Mouse (Mus musculus): ENCODE results near the gene Epm2aip1.
A peak's percentile ranks its signal among the peaks of the same experiment; 100 is the strongest.

Gene Epm2aip1

DNA sequence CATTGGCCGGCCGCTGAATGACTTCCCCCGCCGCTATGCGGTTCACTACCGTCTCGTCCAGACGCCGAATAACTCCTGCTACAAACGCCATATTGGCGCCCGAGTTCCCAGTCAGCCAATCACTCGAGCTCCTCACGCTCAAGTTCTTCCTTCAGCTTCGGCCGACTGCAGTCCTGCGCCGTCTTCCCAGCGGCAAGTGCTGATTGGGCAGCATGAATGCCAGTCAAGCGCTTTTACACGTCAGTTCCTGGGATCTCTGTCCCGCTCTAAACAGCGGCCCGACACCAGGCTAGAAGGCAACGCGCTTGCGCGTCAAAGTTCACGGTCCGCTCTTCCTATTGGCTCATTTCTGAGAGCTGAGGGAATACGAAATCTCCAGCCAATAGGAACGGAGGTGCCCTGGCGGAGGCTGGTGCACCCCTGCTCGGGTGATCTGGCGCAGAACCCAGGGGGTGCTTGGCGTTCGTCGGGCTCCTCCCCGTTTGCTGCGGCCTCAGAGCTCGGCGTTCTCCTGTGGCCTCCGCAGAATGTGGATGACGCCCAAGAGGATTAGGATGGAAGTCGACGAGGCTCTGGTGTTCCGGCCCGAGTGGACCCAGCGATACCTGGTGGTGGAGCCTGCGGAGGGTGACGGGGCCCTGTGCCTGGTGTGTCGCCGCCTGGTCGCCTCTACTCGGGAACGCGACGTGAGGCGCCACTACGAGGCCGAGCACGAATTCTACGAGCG is at the start of gene Epm2aip1, which contains the start of gene Mlh1:
Epm2aip1 (plus strand) TSS at position 496 of the 727 bp plus-strand sequence.
Mlh1 (minus strand) TSS at position 358 of the 727 bp plus-strand sequence.
- DNase-seq: peak; percentile 99

DNA sequence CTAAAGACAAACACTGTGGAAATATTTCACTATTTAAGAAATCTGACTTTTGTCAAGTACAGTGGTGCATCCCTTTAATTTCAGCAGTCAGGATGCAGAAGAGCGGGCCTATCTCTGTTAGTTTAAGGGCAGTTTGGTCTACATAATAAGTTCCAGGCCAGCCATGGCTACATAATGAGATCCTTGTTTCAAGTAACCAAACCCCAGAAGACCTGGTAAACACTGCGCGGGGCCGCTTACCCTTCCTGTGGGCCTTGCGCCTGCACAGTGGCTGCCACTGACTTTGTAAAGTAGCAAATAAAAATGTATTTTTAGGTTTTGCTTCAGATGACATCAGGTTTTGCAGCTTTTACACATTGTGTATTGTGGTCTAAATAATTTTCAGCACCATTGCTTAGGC is 48.3 kb upstream of the Epm2aip1 start:
- DNase-seq: no peak

DNA sequence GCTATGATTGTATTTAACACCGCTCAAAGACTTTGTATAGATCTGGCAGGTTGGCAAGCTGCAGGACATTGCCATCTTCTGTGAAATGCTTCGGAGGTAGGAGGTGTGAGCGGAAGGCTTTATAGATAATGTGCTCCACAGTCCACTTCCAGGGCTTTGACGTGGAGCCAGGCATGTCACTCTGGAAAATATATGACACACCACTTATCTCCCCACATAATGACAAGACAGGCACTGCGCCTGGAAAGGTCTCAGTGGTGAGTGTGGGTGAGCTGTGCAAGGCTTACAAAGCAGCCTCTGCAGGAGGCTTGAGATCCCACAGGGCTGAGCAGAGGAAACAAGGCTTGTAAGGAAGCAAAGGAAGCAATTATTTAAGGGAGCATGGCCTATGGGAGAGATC is 43.3 kb upstream of the Epm2aip1 start:
- DNase-seq: no peak

DNA sequence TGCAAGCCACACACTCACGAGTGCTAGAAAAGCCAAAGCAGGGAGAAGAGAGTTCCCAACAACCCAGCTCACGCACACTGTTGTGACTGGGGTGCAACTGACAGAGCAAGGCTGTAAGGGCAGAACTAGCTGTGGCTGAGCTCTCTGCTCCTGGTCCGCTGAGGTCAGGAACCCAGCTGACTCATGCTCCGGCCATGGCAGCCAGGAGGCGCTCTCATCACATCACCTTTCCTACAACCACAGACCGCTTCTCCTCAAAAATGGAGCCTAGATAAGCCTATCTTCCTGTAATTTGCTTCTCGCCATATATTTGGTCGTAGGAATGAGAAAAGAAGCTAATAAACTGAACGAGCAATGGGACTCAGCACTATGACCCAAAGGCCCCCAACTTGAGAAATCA is 37.0 kb upstream of the Epm2aip1 start:
- DNase-seq: no peak

DNA sequence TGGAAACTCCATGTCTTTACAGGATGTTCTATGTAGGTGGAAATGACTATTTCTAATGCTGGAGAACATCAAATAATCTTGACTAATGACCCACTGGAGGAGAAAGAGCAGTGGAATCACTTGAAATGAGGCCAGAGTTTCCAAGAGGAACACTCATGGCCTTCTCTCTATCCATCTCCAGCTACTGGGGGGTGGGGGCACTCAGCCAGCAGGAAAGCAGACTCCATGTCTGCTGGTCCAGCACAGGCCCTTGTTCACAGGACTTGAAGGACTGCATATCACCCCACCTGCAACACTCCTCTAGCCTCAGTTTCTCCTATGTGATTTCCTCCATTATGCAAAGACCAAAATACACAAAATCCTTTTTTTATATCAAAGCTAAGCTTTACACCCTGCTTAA is 34.0 kb upstream of the Epm2aip1 start:
- no peak for DNase-seq

DNA sequence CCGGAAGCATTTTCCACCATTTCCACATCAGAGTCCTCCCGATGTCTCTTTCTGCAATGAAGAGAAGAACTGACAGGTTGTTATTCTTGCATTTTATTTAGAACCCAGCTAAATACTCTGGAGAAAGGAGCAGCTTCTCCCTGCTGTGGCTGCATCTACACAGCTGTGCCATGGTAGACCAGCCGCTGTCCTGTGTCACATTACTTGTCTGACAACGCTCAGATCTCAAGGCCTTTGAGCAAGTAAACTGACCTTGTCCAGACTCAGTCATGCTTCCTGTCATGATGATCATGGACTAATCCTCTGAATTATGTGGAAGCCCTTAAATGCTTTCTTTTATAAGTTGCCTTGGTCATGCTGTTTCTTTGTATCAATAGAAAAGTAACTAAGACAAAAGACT is 31.9 kb upstream of the Epm2aip1 start:
- DNase-seq: no peak

DNA sequence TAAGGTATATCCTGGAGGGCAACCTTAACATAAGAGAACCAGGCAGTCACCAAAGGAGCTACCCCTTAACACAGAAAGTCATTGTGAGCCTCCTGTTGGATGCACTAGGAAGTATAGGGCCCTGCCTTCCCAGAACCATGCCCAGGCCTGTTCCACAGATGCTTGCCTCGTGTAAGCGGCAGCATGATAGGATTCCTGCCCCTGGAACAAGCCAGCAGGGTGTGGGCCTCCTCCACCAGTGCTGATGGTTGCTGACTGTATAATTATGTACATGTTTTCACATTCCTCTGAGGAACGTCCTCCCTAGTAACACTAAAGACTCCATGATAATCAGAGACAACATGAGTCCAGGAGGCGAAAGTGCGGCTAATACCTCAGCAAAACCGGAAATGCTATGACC is 28.3 kb upstream of the Epm2aip1 start:
- DNase-seq: no peak

DNA sequence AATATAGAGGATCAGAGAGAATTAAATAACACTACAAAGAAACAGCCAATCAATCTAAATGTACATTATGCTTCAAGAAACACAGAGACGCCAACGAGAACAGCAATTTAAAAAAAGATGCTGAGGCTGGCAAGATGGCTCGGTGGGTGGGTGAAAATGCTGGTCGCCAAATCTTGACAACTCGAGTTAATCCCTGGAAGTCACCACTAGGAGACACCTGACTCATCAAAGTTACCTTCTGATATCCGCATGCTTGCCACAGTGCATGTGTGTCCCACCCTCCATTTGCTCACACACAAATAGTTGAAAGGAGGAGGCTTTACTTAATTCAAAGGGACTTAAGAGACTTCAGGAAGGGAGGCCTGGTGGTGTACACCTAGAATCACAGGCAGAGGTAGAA is 26.2 kb upstream of the Epm2aip1 start:
- DNase-seq: no peak

DNA sequence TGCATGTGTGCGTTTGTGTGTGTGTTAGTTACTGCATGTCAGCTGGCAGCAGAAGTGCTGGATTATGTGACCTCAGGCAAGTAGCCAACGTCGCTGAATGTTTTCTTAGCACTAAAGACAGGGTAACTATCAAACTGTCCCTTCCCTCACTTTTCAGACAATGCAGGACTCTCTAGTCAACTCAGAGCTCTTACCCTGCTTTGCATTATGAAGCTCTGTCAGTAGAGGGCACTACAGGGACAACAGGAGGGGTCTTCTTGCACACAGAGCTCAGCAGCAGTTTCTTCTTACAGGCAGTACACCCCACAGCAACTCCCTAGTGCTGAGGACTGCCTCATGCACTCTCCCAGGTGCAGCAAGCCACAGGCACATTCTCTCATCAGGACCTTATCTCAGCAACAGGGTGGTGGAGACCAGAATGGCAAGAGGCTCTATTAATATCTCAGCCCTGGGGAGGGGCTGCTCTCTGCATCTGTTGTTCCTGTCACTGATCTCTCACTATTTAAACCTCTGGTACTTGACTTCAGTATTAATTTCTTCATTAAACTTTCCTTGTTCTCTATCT is 24.0 kb upstream of the Epm2aip1 start:
- no peak for DNase-seq

DNA sequence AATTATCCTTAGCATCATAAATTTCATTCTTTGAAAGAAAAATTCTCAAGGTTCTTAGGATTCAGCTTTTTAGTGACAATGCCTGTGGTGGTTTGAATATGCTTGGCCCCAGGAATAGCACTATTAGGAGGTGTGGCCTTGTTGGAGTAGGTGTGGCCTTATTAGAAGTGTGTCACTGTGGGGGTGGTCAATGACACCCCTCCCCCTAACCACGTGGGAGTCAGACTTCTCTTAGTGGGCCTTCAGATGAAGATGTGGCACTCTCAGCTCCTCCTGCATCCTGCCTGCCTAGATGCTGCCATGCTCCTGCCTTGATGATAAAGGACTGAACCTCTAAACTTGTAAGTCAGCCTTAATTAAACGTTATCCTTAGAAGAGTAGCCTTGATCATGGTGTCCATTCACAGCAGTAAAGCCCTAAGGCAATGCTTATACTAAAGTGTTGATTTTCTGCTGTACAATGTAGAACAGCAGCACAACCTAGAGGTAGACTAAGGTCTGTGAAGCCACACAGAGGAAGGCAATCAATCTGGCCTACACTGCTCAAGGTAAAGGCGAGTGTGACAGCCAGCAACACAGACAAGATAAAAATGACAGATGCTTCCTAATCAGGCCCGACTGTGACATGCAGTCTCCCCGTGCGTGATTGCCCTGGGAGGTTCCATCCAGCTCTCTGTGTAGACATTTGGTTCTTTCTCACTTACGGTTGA is 19.4 kb upstream of the Epm2aip1 start:
- no peak for DNase-seq

DNA sequence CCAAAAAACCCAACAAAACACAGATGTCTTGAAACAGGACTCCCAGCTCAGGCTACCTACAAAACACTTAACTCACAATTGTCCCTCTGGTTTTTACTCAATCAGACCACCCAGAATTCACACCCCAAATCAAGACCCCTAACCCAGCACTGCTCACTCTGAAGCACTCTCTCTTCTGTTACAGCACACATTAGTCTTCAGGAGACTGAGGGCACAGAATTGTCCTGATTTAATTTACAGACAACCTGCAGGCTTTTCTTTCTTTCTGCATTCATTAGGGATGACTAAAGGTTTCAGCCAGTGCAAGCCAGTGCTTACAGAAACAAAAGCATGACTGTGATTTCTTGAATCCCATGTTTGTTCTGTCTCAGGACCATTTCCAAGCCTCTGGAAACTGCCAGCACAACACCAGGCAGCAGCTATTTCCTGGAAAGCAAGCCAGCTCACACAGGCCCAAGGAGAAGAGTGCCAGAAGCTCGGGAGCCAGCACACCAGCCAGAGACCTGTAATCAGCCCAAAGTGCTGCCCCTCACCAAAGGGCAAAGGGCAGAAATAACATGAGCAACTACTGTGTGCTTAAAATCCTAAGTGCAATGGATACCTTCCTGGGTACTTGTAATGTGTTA is 11.3 kb upstream of the Epm2aip1 start:
- no peak for DNase-seq

DNA sequence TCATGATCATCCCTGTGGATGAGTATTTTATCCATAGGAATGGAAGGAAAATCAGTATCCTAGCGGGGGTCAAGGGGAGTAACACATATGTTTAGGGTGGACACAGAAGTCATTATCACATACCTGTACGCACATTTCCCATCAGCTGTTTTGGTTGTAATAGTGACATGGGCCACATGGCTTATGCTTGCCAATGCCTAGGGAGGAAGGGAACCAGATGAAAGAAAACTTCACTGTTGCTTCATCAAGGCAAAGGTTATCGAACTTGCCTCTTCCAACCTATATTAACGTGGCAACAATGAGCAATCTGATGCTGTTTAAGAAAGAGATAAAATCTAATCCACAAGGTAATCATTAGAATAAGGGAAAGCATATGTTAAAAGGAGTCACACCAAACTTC is 10.4 kb upstream of the Epm2aip1 start:
- DNase-seq: no peak

DNA sequence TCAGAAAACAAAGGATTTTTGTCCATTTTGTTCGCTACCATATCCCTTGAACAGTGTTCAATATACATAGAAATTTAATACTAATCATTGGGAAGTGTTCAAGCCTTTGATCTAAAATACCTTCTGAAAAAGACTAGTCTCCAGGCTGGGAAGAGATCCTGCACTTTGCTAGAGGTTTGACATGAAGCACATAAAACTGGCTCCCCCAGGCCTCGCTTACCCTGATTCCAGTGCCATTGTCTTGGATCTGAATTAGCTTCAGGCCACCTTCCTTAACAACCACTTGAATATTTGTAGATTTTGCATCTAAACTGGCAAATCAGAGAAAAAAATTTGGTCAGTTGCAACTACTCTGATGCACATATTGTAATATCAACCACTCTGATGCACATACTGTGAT is 3.7 kb upstream of the Epm2aip1 start:
- DNase-seq: no peak

DNA sequence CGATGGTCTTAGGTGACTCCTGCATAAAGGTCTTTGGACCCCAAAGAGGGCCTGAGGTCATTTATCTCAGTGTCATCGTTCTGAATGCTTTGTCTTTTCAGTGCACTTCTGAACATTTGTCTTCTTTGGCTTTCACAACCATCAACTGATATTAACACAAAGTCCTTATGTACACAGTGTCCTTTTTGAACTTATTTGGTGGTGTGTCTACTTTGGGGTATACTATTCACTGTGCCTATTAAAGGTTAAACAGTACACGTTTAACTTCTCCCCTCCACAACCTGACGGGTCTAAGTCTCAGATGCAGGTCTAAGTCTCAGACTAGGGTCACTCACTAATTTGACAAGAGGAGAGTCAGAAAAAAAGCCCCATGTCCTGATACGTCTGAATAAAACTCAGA is 1.1 kb upstream of the Epm2aip1 start:
- DNase-seq: no peak

DNA sequence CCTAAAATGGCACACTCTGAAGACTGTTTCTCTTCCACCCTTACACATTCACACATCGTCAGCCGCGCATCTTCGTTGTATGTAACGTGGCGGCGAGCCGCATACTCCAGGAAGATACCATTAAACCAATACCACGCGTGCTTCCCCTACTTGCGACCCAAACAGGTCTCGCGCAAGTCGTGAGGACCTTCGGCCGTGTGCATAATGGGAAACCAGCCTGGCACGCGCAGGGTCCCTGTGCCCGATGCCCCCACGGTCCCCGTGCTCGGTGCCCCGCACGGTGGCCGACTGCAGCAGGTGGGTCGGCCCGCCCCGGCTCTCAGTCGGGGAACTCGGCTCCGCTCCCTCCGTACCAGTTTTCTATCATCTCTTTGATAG is 684 bp upstream of the Epm2aip1 start:
- no peak for DNase-seq

DNA sequence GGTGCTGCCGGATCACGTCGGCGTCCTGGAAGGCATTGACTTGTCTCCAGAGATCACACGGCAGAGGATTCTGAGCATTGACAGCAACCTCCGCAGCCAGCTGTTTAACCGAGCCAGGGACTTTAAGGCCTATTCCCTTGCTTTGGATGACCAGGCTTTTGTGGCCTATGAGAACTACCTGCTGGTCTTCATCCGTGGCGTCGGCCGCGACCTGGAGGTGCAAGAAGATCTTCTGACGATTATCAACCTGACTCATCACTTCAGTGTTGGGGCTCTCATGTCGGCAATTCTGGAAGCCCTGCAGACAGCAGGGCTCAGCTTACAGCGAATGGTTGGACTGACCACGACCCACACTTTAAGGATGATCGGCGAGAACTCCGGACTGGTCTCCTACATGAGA is 627 bp downstream of the Epm2aip1 start:
- DNase-seq: no peak

DNA sequence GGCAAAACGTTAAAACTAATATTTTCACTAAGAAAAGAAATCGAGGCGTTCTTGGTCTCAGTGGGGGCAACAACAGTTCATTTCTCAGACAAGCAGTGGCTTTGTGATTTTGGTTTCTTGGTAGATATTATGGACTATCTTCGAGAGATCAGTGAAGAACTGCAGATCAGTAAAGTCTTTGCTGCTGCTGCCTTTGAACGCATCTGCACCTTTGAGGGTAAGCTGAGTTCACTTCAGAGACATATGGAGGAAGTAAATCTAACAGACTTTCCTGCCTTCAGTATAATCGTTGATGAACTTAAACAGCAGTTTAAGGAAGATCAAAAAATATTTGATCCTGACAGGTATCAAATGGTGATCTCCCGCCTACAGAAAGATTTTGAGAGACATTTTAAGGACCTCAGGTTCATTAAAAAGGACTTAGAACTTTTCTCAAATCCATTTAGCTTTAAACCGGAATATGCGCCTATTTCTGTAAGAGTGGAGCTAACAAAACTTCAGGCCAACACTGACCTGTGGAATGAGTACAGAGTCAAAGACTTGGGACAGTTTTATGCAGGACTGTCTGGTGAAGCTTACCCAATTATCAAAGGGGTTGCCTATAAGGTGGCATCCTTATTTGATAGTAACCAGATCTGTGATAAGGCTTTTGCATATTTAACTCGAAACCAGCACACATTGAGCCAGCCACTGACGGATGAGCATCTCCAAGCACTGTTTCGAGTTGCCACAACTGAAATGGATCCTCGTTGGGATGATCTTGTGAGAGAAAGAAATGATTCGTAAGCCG is 1.5 kb downstream of the Epm2aip1 start:
- no peak for DNase-seq

DNA sequence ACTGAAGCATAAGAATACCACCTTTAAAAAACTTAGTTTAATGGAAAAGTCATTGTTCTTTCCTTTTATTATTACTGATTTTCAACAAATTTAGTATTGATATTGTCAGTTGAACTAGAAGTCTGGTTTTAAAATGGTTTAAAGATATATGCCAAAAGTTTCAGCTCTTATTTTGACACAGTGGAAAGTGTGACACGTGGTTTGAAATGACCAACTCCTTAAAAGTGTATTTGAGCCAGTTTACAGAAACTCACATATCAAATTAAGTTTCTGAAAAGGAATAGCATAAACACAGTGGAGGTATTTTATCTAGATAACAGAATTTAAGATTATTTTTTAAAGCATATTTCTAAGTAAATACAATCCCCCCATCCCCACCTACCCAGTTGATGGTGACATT is 2.2 kb downstream of the Epm2aip1 start:
- DNase-seq: no peak

DNA sequence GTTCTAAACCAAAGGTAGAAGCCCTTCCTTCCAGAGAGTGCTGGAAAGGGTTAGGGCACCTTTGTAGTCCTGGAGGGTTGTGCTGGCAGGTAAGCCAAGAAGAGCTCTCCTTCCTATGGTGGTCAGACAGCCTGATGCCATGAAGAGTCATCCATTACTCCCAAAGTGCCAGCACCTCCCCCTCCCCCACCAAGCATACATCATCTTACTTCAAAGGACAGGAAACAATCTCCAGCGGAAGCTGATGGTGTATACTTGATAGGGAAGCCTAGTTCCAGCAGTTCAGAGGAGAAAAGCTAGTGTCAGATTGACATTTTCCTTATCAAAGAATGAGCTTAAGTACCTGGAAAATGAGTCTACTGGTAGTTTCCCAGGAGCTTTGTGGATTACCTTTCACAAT is 3.4 kb downstream of the Epm2aip1 start:
- no peak for DNase-seq

DNA sequence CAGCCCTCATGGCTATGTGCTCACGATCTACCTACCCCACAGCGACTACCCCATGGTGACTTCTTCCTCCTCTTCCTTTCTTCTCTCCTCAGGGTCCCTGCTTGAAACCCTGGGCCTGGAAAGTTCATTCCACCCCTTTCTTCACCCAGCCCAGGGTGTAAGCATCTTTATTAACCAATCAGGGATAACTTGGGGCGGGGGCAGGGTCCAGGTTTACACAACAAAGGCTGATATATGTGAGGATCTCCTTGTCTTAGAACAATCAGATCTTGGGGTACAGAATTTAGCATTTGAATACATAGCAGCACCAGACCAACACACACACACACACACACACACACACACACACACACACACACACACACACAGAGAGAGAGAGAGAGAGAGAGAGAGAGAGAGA is 13.3 kb downstream of the Epm2aip1 start:
- no peak for DNase-seq

DNA sequence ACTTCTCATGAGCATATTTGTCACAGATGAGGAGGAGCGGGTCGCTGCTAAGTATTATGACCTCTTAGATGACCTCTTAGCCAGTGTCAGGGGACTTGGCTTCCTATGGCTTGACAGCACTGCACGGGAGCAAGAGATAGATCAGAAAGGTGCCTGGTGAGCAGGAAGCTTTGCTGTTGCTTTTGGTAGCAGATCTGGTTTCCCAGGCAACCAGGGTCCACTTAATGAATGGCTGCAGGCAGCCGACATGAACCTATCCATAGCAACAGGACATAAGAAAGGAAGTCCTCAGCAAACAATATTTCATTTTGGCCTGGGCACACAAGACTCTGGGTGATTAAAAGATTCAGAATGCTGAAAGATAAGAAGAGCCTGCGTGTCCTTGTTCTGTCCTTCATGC is 13.9 kb downstream of the Epm2aip1 start:
- DNase-seq: no peak

DNA sequence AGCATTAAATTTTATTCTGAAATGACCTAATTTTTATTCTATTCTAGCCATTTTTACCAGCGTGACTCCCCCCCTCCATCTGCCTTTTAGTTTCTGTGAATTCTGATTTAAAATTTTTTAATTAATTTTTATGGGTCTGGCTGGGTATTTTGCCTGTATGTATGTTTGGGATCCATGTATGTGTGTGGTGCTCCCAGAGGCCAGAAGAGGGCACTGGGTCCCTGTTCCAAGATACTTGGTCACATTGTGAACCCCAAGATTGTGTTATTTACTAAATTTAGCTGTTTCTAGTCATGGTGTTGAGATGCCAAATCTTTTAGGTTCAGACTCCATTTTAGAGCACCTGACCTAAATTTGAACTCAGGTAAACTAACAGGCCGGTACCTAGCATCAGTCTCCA is 14.7 kb downstream of the Epm2aip1 start:
- DNase-seq: no peak

DNA sequence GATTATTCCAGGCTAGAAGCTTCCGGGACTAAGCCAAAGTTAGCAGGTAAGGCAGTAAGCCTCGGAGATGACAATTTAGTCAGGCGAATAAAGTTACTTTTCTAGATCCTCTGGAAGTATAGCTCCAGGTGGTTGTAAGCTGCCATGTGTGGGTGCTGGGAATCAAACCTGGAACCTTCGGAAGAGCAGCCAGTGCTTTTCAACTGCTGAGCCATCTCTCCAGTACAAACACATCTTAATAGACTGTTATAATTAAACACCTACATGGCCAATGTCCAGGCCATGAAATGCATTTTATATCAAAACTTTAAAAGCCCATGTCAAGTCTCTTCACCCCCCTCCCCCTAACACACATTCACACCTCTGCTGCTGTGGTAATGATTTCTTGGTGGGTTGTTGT is 16.2 kb downstream of the Epm2aip1 start:
- no peak for DNase-seq
